Comparison of ENCODE assay signal across 12 mouse cellular contexts in the genomic region with DNA sequence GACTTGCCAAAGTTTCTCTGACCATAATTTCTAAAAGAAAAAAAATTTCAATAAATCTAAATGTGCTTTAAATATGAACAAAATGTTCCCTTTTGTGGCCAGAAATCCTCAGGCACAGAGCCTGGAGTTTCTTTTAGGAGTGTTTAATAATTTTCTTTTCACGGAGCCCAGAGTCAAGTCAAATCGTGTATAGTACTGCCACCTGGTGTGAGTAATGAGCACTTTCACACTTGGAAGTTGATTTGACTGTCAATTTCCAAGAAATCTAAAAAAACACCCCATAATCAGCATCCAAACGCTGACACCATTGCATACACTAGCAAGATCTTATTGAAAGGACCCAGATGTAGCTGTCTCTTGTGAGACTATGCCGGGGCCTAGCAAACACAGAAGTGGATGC. TPM values are rescaled to one million over a fixed set of nuclear protein-coding genes. Genes with fewer than 3 reads are reported as not detected.
DNase-seq lines count a peak whose midpoint lies in the region; ATAC-seq and TF ChIP-seq lines count a peak whose summit lies in the region.
"Not testable (repeated sequence)": the region's sequence is repeated elsewhere in the genome, so short reads cannot be mapped to it uniquely, and the experiment has no call there.
"Had no signal": no experiment of that assay in that cellular context is flagged by ENCODE, and none has a peak within 500 bp of the region (broad histone marks: within the 10 kb centered on the region; RNA-seq: fewer than 3 reads in every experiment).

No protein-coding gene starts in this region.

- H3K9me3 ChIP-seq in E14TG2a.4 (ENCODE audit: low read length); forebrain, embryonic 16.5 days (ENCODE audit: control insufficient read depth, low read length); kidney, postnatal 0 days (replicated peaks; ENCODE audit: low read length); lung, embryonic 15.5 days; midbrain, postnatal 0 days (ENCODE audit: low read length): not testable (repeated sequence)

- DNase-seq in brain, adult 2 months (ENCODE audit: low read depth, low spot score), result peak; percentile 65
- peak; percentile 20 for DNase-seq in heart, postnatal 4 days
- DNase-seq in kidney, postnatal 0 days (ENCODE audit: low spot score), result peak; percentile 92
- DNase-seq in midbrain, postnatal 0 days (ENCODE audit: low spot score), result peak; percentile 64
- DNase-seq in thymus, postnatal 14 days, result peak; percentile 29

- WGBS in forebrain, embryonic 16.5 days, result 34% methylated on average over 4 of the region's 4 CpGs
- 26% methylated on average over 4 of the region's 4 CpGs for WGBS in kidney, postnatal 0 days
- 17% methylated on average over 4 of the region's 4 CpGs for WGBS in lung, embryonic 15.5 days
- WGBS in midbrain, postnatal 0 days, result 40% methylated on average over 4 of the region's 4 CpGs

- peak; percentile 67 for ATAC-seq in forebrain, embryonic 16.5 days
- ATAC-seq in kidney, postnatal 0 days (replicated peaks; ENCODE audit: low FRiP score, low read depth); midbrain, postnatal 0 days (ENCODE audit: low FRiP score): not testable (repeated sequence)
- 0 out of 2 replicates have a peak, but pooled peaks have one; percentile 62 for ATAC-seq in lung, embryonic 15.5 days (ENCODE audit: borderline replicate concordance, extremely low read depth, low FRiP score, low TSS enrichment)

- not testable (repeated sequence) for H3K36me3 ChIP-seq in E14TG2a.4 (ENCODE audit: insufficient read depth, low read length); forebrain, embryonic 16.5 days (ENCODE audit: control insufficient read depth, insufficient read depth); kidney, postnatal 0 days (ENCODE audit: insufficient read depth, low read length); lung, embryonic 15.5 days; midbrain, postnatal 0 days (ENCODE audit: insufficient read depth, low read length)

- not testable (repeated sequence) for H3K4me2 ChIP-seq in forebrain, embryonic 16.5 days (ENCODE audit: low read length); kidney, postnatal 0 days (ENCODE audit: low read length); lung, embryonic 15.5 days; midbrain, postnatal 0 days (ENCODE audit: low read depth, low read length, poor library complexity, severe bottlenecking)

- H3K27me3 ChIP-seq in E14TG2a.4 (ENCODE audit: insufficient read depth, low read length); forebrain, embryonic 16.5 days (replicated peaks; ENCODE audit: control insufficient read depth, insufficient read depth, low read length); kidney, postnatal 0 days (ENCODE audit: insufficient read depth, low read length); lung, embryonic 15.5 days; midbrain, postnatal 0 days (ENCODE audit: insufficient read depth, low read length): not testable (repeated sequence)

- H3K27ac ChIP-seq in forebrain, embryonic 16.5 days (ENCODE audit: low read length); kidney, postnatal 0 days; midbrain, postnatal 0 days (ENCODE audit: low read depth, low read length): not testable (repeated sequence)
- H3K27ac ChIP-seq in lung, embryonic 15.5 days, result peak overlapping the region; percentile 42; the same call in 1 of the 2 replicates

- not testable (repeated sequence) for H3K4me3 ChIP-seq in E14TG2a.4 (replicated peaks; ENCODE audit: low read length); forebrain, embryonic 16.5 days (replicated peaks; ENCODE audit: low read length); kidney, postnatal 0 days (replicated peaks; ENCODE audit: low read depth, low read length); lung, embryonic 15.5 days; midbrain, postnatal 0 days (ENCODE audit: low read depth, low read length)

- peaks cover 11% of the 10 kb centered on the region for H3K4me1 ChIP-seq in E14TG2a.4 (replicated peaks; ENCODE audit: low read depth, low read length)
- H3K4me1 ChIP-seq in forebrain, embryonic 16.5 days (replicated peaks; ENCODE audit: control insufficient read depth, insufficient read depth, low read length); kidney, postnatal 0 days (replicated peaks; ENCODE audit: insufficient read depth, low read length); lung, embryonic 15.5 days; midbrain, postnatal 0 days (ENCODE audit: insufficient read depth, low read length): not testable (repeated sequence)

- H3K9ac ChIP-seq in forebrain, embryonic 16.5 days (replicated peaks; ENCODE audit: low read depth, low read length); kidney, postnatal 0 days (ENCODE audit: low read depth, low read length); lung, embryonic 15.5 days; midbrain, postnatal 0 days (replicated peaks; ENCODE audit: low read length, poor library complexity, severe bottlenecking): not testable (repeated sequence)

- peak; percentile 17; the same call in 1 of the 2 replicates for TF ChIP-seq CTCF in E14TG2a.4 (conservative IDR thresholded peaks at IDR 0.05; ENCODE audit: low read length)
- TF ChIP-seq CTCF in kidney, postnatal 0 days (IDR thresholded peaks at IDR 0.05; ENCODE audit: low read depth), result peak; percentile 71
- TF ChIP-seq CTCF in midbrain, postnatal 0 days (IDR thresholded peaks at IDR 0.05), result peak; percentile 75

RNA-seq across cellular contexts. Expression of gene Arhgdib, which starts 27.2 kb away (rescaled TPM):
- 18.5 and 20.6 TPM in 2 replicates for polyA plus RNA-seq in forebrain, embryonic 16.5 days (2015; fragmentation: Nextera tagmentation; extraction: Ambion mirVana)
- total RNA-seq in heart, postnatal 4 days (2021), result 10 to 100 TPM; 33.6 to 39.4 TPM
- 105 and 106 TPM in 2 replicates for polyA plus RNA-seq in kidney, postnatal 0 days (2015; fragmentation: Nextera tagmentation; extraction: Ambion mirVana)
- 69.8 and 82.9 TPM in 2 replicates for polyA plus RNA-seq in lung, embryonic 15.5 days (2015; fragmentation: Nextera tagmentation; extraction: Ambion mirVana)
- 8.3 and 9.0 TPM in 2 replicates for total RNA-seq in midbrain, postnatal 0 days (2014; rRNA removed)
- polyA plus RNA-seq in midbrain, postnatal 0 days (2015; fragmentation: Nextera tagmentation; extraction: Ambion mirVana), result 16.1 and 19.0 TPM in 2 replicates

RNA-seq across cellular contexts. Expression of gene Pde6h, which starts 45.2 kb away (rescaled TPM):
- not detected in 2 replicates for polyA plus RNA-seq in forebrain, embryonic 16.5 days (2015; fragmentation: Nextera tagmentation; extraction: Ambion mirVana)
- total RNA-seq in heart, postnatal 4 days (2021), result not detected
- 0.04 and 0.67 TPM in 2 replicates for polyA plus RNA-seq in kidney, postnatal 0 days (2015; fragmentation: Nextera tagmentation; extraction: Ambion mirVana)
- 0.47 TPM in 1 of 2 replicates, not detected in the other for polyA plus RNA-seq in lung, embryonic 15.5 days (2015; fragmentation: Nextera tagmentation; extraction: Ambion mirVana)
- total RNA-seq in midbrain, postnatal 0 days (2014; rRNA removed), result 0.05 and 0.19 TPM in 2 replicates
- 0.37 and 0.84 TPM in 2 replicates for polyA plus RNA-seq in midbrain, postnatal 0 days (2015; fragmentation: Nextera tagmentation; extraction: Ambion mirVana)
- total RNA-seq: gastrocnemius, adult 18-20 months had no signal
- polyA plus RNA-seq: heart, embryonic 14.5 days; limb, embryonic 11.5 days; neural tube, embryonic 11.5 days had no signal

RNA-seq across cellular contexts. Expression of gene Erp27, which starts 46.9 kb away (rescaled TPM):
- polyA plus RNA-seq in forebrain, embryonic 16.5 days (2015; fragmentation: Nextera tagmentation; extraction: Ambion mirVana), result 0.24 and 0.34 TPM in 2 replicates
- under 1 TPM in 1 of 2 experiments, not detected in 1; 0.20 TPM for total RNA-seq in heart, postnatal 4 days (2021)
- polyA plus RNA-seq in kidney, postnatal 0 days (2015; fragmentation: Nextera tagmentation; extraction: Ambion mirVana), result 0.23 and 0.34 TPM in 2 replicates
- 0.40 and 0.62 TPM in 2 replicates for polyA plus RNA-seq in lung, embryonic 15.5 days (2015; fragmentation: Nextera tagmentation; extraction: Ambion mirVana)
- total RNA-seq in midbrain, postnatal 0 days (2014; rRNA removed), result not detected in 2 replicates
- polyA plus RNA-seq in midbrain, postnatal 0 days (2015; fragmentation: Nextera tagmentation; extraction: Ambion mirVana), result not detected in 2 replicates
- total RNA-seq: gastrocnemius, adult 18-20 months had no signal

Comparison
In these comparisons a context has a peak if more than half of its experiments do, and no peak if none do; other contexts are left out.
1. CTCF ChIP-seq: peak in every context shown above with its lines; median percentile 75 in midbrain, postnatal 0 days; 71 in kidney, postnatal 0 days; 17 in E14TG2a.4.
2. DNase-seq: peak in every context shown above with its lines; median percentile 92 in kidney, postnatal 0 days; 65 in brain, adult 2 months; 64 in midbrain, postnatal 0 days; 29 in thymus, postnatal 14 days; 20 in heart, postnatal 4 days.